Mouse (Mus musculus) splenic B cell, adult 2 months (primary cell): ENCODE results near the gene Htra3.

ENCODE experiments used
- DNase-seq: peaks from one replicate; pipeline ENCODE4 v3.0.0-alpha.2; 2011; ENCODE audit warnings: low read depth, low spot score
- H3K27me3 ChIP-seq: 2 replicates; pipeline ENCODE4 v1.6.1; 2012; ENCODE audit warnings: mild to moderate bottlenecking, low read length, moderate library complexity, mixed read lengths; ENCODE audit not compliant: control insufficient read depth, poor library complexity, insufficient read depth, severe bottlenecking
- H3K36me3 ChIP-seq: 2 replicates; pipeline ENCODE4 v1.6.1; 2012; ENCODE audit warnings: mild to moderate bottlenecking, low read length, moderate library complexity, mixed read lengths; ENCODE audit not compliant: control insufficient read depth, poor library complexity, insufficient read depth, severe bottlenecking

Htra3 gene

GRCm38 (mm10) chr5:35627307-35627840 lies 52.2 kb downstream of the Htra3 start:
- Histone ChIP-seq H3K27me3 (no peaks in the 10 kb centered on the region), H3K36me3 (no peaks in the 10 kb centered on the region)
- DNase-seq: no peak

- no peaks in the 10 kb centered on the region for H3K27me3 ChIP-seq
- H3K36me3 ChIP-seq: no peaks in the 10 kb centered on the region
- no peak for DNase-seq
Measured at GRCm38 (mm10) chr5:35626408-35626807, 53.2 kb downstream of the Htra3 start.

GRCm38 (mm10) chr5:35624751-35625239 lies 54.8 kb downstream of the Htra3 start:
- H3K36me3 ChIP-seq: no peaks in the 10 kb centered on the region
- no peak for DNase-seq
- H3K27me3 ChIP-seq: no peaks in the 10 kb centered on the region

- no peak for DNase-seq
- Histone ChIP-seq H3K36me3 (no peaks in the 10 kb centered on the region), H3K27me3 (no peaks in the 10 kb centered on the region)
Measured at GRCm38 (mm10) chr5:35623831-35624230, 55.8 kb downstream of the Htra3 start.

GRCm38 (mm10) chr5:35621114-35621513 lies 58.5 kb downstream of the Htra3 start:
- Histone ChIP-seq H3K36me3 (no peaks in the 10 kb centered on the region), H3K27me3 (no peaks in the 10 kb centered on the region)
- DNase-seq: no peak

- Histone ChIP-seq H3K36me3 (no peaks in the 10 kb centered on the region; the same call in 1 of the 2 replicates), H3K27me3 (no peaks in the 10 kb centered on the region)
- no peak for DNase-seq
Measured at GRCm38 (mm10) chr5:35616943-35617342, 62.6 kb downstream of the Htra3 start.

- Histone ChIP-seq H3K36me3 (peaks cover 4% of the 10 kb centered on the region), H3K27me3 (no peaks in the 10 kb centered on the region)
- DNase-seq: no peak
Measured at GRCm38 (mm10) chr5:35612722-35613121, 66.9 kb downstream of the Htra3 start.

GRCm38 (mm10) chr5:35611900-35612299 lies 67.7 kb downstream of the Htra3 start:
- Histone ChIP-seq H3K27me3 (no peaks in the 10 kb centered on the region), H3K36me3 (peaks cover 4% of the 10 kb centered on the region)
- DNase-seq: no peak

- H3K36me3 ChIP-seq: peaks cover 4% of the 10 kb centered on the region
- no peak for DNase-seq
- no peaks in the 10 kb centered on the region for H3K27me3 ChIP-seq
Measured at GRCm38 (mm10) chr5:35611170-35611569, 68.4 kb downstream of the Htra3 start.

- DNase-seq: no peak
- H3K27me3 ChIP-seq: no peaks in the 10 kb centered on the region
- peaks cover 6% of the 10 kb centered on the region for H3K36me3 ChIP-seq
Measured at GRCm38 (mm10) chr5:35610381-35610780, 69.2 kb downstream of the Htra3 start.

GRCm38 (mm10) chr5:35609971-35610370 lies 69.6 kb downstream of the Htra3 start:
- Histone ChIP-seq H3K36me3 (peaks cover 6% of the 10 kb centered on the region), H3K27me3 (no peaks in the 10 kb centered on the region)
- DNase-seq: no peak

- peaks cover 6% of the 10 kb centered on the region for H3K36me3 ChIP-seq
- H3K27me3 ChIP-seq: no peaks in the 10 kb centered on the region
- no peak for DNase-seq
Measured at GRCm38 (mm10) chr5:35609381-35609780, 70.2 kb downstream of the Htra3 start.

GRCm38 (mm10) chr5:35608559-35608958 lies 71.0 kb downstream of the Htra3 start:
- DNase-seq: no peak
- Histone ChIP-seq H3K27me3 (no peaks in the 10 kb centered on the region), H3K36me3 (peaks cover 6% of the 10 kb centered on the region)

- DNase-seq: no peak
- Histone ChIP-seq H3K27me3 (no peaks in the 10 kb centered on the region), H3K36me3 (peaks cover 9% of the 10 kb centered on the region)
Measured at GRCm38 (mm10) chr5:35607784-35608183, 71.8 kb downstream of the Htra3 start.

- H3K36me3 ChIP-seq: peaks cover 13% of the 10 kb centered on the region
- H3K27me3 ChIP-seq: no peaks in the 10 kb centered on the region
- no peak for DNase-seq
Measured at GRCm38 (mm10) chr5:35606800-35607199, 72.8 kb downstream of the Htra3 start.

- DNase-seq: no peak
Measured at GRCm38 (mm10) chr5:35605355-35605754, 74.2 kb downstream of the Htra3 start.

More at GRCm38 (mm10) chr5:35605355-35605754, 74.2 kb downstream of the Htra3 start:
- H3K27me3 ChIP-seq: no peaks in the 10 kb centered on the region
- H3K36me3 ChIP-seq: peaks cover 15% of the 10 kb centered on the region
